Mouse (Mus musculus) kidney, adult 2 months (tissue): ENCODE data around the gene Eif2d.

Experiments
- CTCF ChIP-seq: fragments of 200-500 bp; conservative IDR thresholded peaks from 2 replicates; pipeline ENCODE4 v1.5.1; 2011; ENCODE audit warnings: low read depth, mild to moderate bottlenecking, control low read depth, low read length, moderate library complexity, mixed read lengths; ENCODE audit not compliant: insufficient read depth, insufficient read length
- POLR2A ChIP-seq: fragments of 200-500 bp; IDR thresholded peaks from one replicate; pipeline ENCODE4 v1.6.1; 2011; ENCODE audit warnings: low read depth, low read length, control low read depth

DNA sequence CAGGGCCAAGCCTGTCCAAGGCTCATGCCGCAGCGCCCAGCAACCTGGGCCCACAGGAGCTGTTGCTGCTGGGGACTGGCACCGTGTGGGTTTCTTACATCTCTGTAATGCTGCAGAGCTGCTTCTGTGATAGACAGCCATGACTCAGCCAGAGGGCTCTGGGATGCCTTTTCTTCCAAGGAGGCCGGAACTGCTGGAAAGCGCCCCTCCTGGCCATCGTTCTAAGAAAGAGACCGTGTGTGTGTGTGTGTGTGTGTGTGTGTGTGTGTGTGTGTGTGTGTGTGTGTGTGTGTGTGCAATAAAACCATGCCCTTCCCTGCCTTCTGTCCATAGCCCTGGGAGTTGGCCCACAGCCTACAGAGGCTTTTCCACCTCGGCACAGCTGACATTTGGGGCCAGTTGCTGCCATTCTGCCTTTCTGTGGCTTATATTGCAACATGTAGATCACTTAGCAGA, 57.0 kb downstream of the Eif2d start:
- no peak for TF ChIP-seq CTCF
- TF ChIP-seq POLR2A: no peak
